Mouse (Mus musculus): ENCODE measurements around the gene Wdr63.

DNA sequence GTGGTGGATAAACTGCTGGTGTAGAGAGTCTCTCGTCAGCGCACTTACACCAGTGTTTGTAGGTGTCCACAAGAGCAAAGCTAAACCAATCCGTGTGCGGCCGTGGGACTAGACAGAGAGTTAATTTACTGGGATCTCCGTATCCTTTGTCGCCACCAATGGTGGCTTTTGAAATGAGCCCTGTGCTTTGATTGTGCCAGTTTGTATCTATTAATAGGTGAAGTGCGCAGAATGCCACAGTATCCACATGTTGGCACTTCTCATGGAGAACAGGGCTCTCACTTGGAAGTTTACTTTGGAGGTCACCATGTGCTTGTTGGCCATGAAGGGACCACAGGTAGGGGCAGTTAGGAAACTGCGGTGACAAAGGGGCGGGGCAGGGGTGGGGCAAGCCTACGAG lies 66.5 kb downstream of the Wdr63 start:
- TF ChIP-seq GATA1 (IDR thresholded peaks at IDR 0.05; ENCODE audit: borderline replicate concordance, low read length) (no peak), FLI1 (IDR thresholded peaks at IDR 0.05; ENCODE audit: low read length) (no peak)
